Mouse (Mus musculus) ES-CJ7 (cell line): ENCODE data around the gene Stoml1.

Source experiments
- DNase-seq: peaks from one replicate; pipeline ENCODE4 v3.0.0; 2011; ENCODE audit warnings: low read depth, low spot score

Gene Stoml1

GRCm38 (mm10) chr9:58253033-58253804 lies at the start of gene Stoml1:
Gene Stoml1, plus strand, starts transcription at chr9:58253164.
- peak; percentile 98 for DNase-seq

GRCm38 (mm10) chr9:58203516-58204447 lies 49.2 kb upstream of the Stoml1 start, which contains the start of the genes Islr and Islr2:
Gene Islr, minus strand, starts transcription at chr9:58204306.
Gene Islr2, minus strand, starts transcription at chr9:58204319.
- peak; percentile 89 for DNase-seq

- peak; percentile 92 for DNase-seq
These were observed 48.4 kb upstream of the Stoml1 start for GRCm38 (mm10) chr9:58204448-58205000.

- DNase-seq: no peak
These were observed 47.0 kb upstream of the Stoml1 start for GRCm38 (mm10) chr9:58206013-58206412.

GRCm38 (mm10) chr9:58209462-58210303 lies 43.3 kb upstream of the Stoml1 start:
- peak; percentile 75 for DNase-seq

GRCm38 (mm10) chr9:58210304-58210627 lies 42.7 kb upstream of the Stoml1 start:
- no peak for DNase-seq

GRCm38 (mm10) chr9:58213377-58213776 lies 39.6 kb upstream of the Stoml1 start:
- DNase-seq: no peak

- DNase-seq: no peak
These were observed 39.1 kb upstream of the Stoml1 start for GRCm38 (mm10) chr9:58213865-58214264.

GRCm38 (mm10) chr9:58214519-58215180 lies 38.3 kb upstream of the Stoml1 start:
- DNase-seq: no peak

- DNase-seq: peak; percentile 83
These were observed 36.6 kb upstream of the Stoml1 start for GRCm38 (mm10) chr9:58216402-58216801.

GRCm38 (mm10) chr9:58218539-58218938 lies 34.4 kb upstream of the Stoml1 start:
- no peak for DNase-seq

- peak; percentile 80 for DNase-seq
These were observed 32.6 kb upstream of the Stoml1 start for GRCm38 (mm10) chr9:58220218-58220903.

- no peak for DNase-seq
These were observed 28.6 kb upstream of the Stoml1 start for GRCm38 (mm10) chr9:58224356-58224755.

- DNase-seq: peak; percentile 70
These were observed 26.8 kb upstream of the Stoml1 start for GRCm38 (mm10) chr9:58225915-58226913.

- no peak for DNase-seq
These were observed 24.0 kb upstream of the Stoml1 start for GRCm38 (mm10) chr9:58228777-58229466.

GRCm38 (mm10) chr9:58231746-58232145 lies 21.2 kb upstream of the Stoml1 start:
- DNase-seq: no peak

GRCm38 (mm10) chr9:58232374-58232773 lies 20.6 kb upstream of the Stoml1 start:
- DNase-seq: no peak

- peak; percentile 66 for DNase-seq
These were observed 18.4 kb upstream of the Stoml1 start for GRCm38 (mm10) chr9:58234502-58235015.
